Mouse (Mus musculus): ENCODE results near the gene Itga5. TPM values are rescaled to one million over a fixed set of nuclear protein-coding genes. Genes with fewer than 3 reads are reported as not detected.

The Itga5 gene
- polyA plus RNA-seq, 1 experiment from 2014 or later: 30.0 TPM

DNA sequence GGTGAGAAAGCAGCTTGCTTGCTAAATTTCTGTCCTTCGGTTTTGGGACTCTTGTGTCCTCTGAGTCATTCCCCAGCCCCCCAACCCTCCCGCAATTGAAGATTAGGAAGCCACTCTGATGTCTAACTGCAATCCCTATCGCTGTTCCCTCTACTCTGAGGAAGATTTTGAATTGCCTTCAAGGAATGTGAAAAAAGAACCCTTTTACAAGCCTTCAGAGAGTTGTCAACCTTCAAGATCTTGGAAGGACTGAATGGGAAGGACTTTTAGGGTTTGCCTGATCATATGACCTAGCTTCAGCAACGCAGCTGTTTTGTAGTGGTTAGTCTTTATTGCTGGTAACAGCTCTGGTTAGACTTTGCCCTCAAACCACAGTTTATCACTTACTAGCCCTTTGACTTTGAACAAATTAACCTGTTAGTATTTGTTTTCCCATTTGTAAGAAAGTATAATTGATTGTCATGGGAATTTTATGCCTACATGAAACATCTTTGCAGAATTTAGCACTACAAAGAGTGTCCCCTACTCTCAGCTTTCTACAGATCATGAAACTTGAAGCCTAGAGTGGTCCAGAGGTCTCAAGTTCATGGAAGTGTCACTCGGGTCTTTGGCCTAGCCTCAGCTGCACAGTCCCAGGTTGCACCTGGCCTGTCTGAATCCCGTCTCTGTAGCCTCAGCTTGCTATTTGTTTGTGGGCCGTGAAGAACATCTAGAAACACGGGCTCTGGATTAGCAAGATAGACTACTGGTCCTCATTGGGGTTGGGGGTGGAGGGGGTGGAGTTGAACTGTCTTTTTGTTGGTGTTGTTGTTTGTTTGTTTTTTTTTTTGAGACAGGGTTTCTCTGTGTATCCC lies 60.5 kb downstream of the Itga5 start:
- DNase-seq (ENCODE audit: low spot score): no peak

DNA sequence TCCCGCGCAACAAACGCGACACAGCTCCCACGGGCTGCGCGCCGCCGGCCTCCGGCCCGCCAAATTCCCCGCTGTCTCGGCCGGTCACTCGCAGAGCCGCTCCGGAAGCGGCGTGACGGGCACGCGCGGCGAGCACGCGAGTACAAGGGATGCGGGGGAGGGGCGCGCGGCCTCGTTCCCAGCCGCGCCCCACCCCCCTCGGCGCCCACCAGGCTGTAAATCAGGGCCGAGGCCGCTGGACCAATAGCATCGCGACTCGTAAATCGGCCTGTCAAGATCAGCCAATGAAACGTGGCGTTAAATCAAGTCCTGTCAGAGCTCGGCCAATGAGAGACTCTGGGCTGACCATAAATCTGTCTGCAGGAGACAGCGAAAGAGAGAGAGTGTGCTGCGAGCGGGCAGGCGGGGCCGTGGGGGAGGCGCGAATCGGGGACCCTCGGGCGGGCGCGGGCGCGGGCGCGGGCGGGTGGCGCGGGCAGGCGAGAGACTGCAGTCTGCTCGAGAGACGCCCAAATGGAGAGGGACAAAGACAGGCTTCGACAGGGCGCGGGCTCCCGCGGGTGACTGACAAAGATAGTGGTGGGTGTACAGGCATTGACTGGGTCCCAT lies 61.4 kb downstream of the Itga5 start:
- Histone ChIP-seq H3K27me3 (replicated peaks; ENCODE audit: insufficient read depth, low read length) (no peaks in the 10 kb centered on the region), H3K27ac (ENCODE audit: low read length) (peak overlapping the region; percentile 91), H3K4me2 (replicated peaks; ENCODE audit: low read depth, low read length) (peak overlapping the region; percentile 85), H3K36me3 (ENCODE audit: insufficient read depth, low read length) (no peaks in the 10 kb centered on the region), H3K9me3 (ENCODE audit: low read length) (no peaks in the 10 kb centered on the region), H3K4me1 (ENCODE audit: insufficient read depth, low read depth, low read length) (peaks cover 15% of the 10 kb centered on the region; the same call in 1 of the 2 replicates), H3K9ac (replicated peaks; ENCODE audit: low read depth) (peak overlapping the region; percentile 57), H3K4me3 (ENCODE audit: low read depth, low read length) (peak overlapping the region; percentile 55)
- peak; percentile 97 for ATAC-seq
- peak; percentile 99 for DNase-seq (ENCODE audit: low spot score)
- TF ChIP-seq EP300 (IDR thresholded peaks at IDR 0.05): peak; percentile 33; the same call in 1 of the 2 replicates
- peak; percentile 1; the same call in 1 of the 2 replicates for TF ChIP-seq CTCF (IDR thresholded peaks at IDR 0.05)
- WGBS: under 1% methylated on average over 60 of the region's 71 CpGs

More for the DNA sequence above, 60.5 kb downstream of the Itga5 start:
- 32% methylated on average over 8 of the region's 8 CpGs for WGBS
- Histone ChIP-seq H3K9ac (replicated peaks; ENCODE audit: low read depth) (peak overlapping the region; percentile 57), H3K9me3 (ENCODE audit: low read length) (no peaks in the 10 kb centered on the region), H3K27ac (ENCODE audit: low read length) (peak overlapping the region; percentile 91), H3K27me3 (replicated peaks; ENCODE audit: insufficient read depth, low read length) (no peaks in the 10 kb centered on the region), H3K4me3 (ENCODE audit: low read depth, low read length) (peak overlapping the region; percentile 55), H3K4me2 (replicated peaks; ENCODE audit: low read depth, low read length) (peak overlapping the region; percentile 85), H3K36me3 (ENCODE audit: insufficient read depth, low read length) (no peaks in the 10 kb centered on the region), H3K4me1 (ENCODE audit: insufficient read depth, low read depth, low read length) (peaks cover 15% of the 10 kb centered on the region; the same call in 1 of the 2 replicates)
- ATAC-seq: no peak
- TF ChIP-seq CTCF (IDR thresholded peaks at IDR 0.05): no peak
- TF ChIP-seq EP300 (IDR thresholded peaks at IDR 0.05): no peak

DNA sequence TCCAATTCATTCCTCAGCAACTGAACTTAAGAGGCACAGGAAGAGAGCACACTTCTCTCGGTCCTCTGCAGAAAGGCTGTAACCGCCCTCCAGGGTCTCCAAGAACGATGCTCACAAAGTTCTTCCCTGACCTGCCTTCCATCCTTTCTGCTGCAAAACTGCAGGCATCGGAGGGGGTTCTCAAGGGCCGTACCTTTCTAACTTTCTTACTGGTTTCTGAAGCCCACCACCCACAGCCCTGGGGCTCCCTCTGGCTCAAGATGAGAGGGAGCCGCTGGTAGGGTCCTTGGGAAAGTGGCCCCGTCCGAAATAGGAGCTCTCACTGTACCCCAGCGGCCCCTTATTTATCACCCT lies 62.0 kb downstream of the Itga5 start:
- Histone ChIP-seq H3K27me3 (replicated peaks; ENCODE audit: insufficient read depth, low read length) (no peaks in the 10 kb centered on the region), H3K4me2 (replicated peaks; ENCODE audit: low read depth, low read length) (peak overlapping the region; percentile 85), H3K4me1 (ENCODE audit: insufficient read depth, low read depth, low read length) (peaks cover 15% of the 10 kb centered on the region; the same call in 1 of the 2 replicates), H3K4me3 (ENCODE audit: low read depth, low read length) (peak overlapping the region; percentile 55), H3K9me3 (ENCODE audit: low read length) (no peaks in the 10 kb centered on the region), H3K9ac (replicated peaks; ENCODE audit: low read depth) (peak overlapping the region; percentile 57), H3K36me3 (ENCODE audit: insufficient read depth, low read length) (no peaks in the 10 kb centered on the region), H3K27ac (ENCODE audit: low read length) (peak overlapping the region; percentile 91)
- DNase-seq (ENCODE audit: low spot score) (no peak), ATAC-seq (no peak)
- WGBS: 0% methylated on average over 9 of the region's 9 CpGs
- TF ChIP-seq CTCF (IDR thresholded peaks at IDR 0.05): no peak
- TF ChIP-seq EP300 (IDR thresholded peaks at IDR 0.05): no peak

DNA sequence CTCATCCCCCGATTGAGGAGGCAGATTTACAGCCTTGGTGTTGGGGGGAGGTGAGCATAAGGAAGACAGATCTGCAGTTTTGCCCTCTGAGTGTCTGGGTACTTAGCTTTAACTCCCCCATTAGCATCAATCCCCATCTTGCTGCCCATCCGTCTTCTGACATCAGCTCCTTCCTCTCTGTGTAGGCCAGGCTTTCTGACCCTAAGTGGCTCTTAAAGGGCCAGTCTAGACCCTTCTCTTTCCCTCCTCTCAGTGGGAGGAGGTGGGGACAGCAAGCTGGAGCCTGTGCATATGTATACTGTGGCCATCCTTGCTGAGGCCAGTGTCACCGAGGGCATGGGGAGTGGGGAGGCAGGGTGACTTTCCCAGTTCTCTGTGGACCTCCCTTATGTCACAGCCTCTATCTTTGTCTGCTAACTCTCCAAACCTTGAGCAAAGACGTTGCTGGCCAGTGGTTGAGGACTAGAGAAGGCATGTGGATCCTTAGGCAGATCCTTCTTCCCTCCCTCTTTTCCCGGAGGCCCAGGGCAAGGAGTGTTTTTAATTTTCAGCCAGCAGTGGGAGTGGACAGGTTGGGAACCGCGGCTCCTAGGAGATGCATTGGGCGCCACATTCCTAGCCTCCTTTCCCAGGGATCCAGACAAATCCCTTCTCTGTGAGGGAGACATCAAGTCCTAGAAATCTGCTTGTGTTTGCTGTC lies 62.5 kb downstream of the Itga5 start:
- Histone ChIP-seq H3K4me1 (ENCODE audit: insufficient read depth, low read depth, low read length) (peaks cover 15% of the 10 kb centered on the region; the same call in 1 of the 2 replicates), H3K27ac (ENCODE audit: low read length) (peak overlapping the region; percentile 91), H3K36me3 (ENCODE audit: insufficient read depth, low read length) (no peaks in the 10 kb centered on the region), H3K4me3 (ENCODE audit: low read depth, low read length) (peak overlapping the region; percentile 55), H3K4me2 (replicated peaks; ENCODE audit: low read depth, low read length) (peak overlapping the region; percentile 85), H3K27me3 (replicated peaks; ENCODE audit: insufficient read depth, low read length) (no peaks in the 10 kb centered on the region), H3K9ac (replicated peaks; ENCODE audit: low read depth) (no peak overlapping the region), H3K9me3 (ENCODE audit: low read length) (no peaks in the 10 kb centered on the region)
- ATAC-seq (no peak), DNase-seq (ENCODE audit: low spot score) (no peak)
- TF ChIP-seq CTCF (IDR thresholded peaks at IDR 0.05): no peak
- no peak for TF ChIP-seq EP300 (IDR thresholded peaks at IDR 0.05)
- whole genome bisulfite sequencing: 6% methylated on average over 8 of the region's 8 CpGs

DNA sequence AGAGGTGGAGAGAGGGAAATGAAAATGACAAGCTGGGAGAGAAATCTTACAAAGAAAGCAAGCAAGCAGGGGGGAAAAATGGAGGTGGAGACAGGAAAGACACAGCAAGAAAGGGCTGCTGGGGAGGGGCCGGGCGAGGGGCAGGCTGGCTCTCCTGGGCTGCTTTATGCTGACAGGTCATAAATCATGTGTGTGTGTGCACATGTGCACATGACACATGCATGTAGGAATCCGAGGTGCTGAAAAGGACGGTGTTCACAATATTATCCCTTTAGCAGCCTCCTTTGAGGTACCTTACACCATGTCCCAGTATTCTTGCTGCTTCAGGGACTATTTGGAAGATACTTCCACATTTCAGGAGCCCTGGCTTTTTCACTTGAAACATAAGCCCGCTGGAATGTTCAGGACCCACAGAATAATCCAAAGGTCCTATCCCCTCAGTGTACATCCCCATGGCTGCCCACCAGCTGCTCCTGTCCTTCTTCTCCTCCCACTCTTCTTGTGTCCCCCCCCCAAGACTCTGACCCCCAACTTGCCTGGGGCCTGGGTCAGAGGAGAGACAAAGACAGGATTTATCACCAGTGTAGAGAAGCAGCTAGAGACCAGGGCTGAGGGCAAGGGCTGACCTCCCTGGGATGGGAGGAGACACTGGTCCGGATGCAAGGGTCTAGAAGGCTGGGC lies 64.1 kb downstream of the Itga5 start:
- no peaks in the 10 kb centered on the region for H3K27me3 ChIP-seq (replicated peaks; ENCODE audit: insufficient read depth, low read length)
- H3K4me3 ChIP-seq (ENCODE audit: low read depth, low read length): no peak overlapping the region
- no peak for ATAC-seq
- no peak overlapping the region for H3K4me2 ChIP-seq (replicated peaks; ENCODE audit: low read depth, low read length)
- no peak for DNase-seq (ENCODE audit: low spot score)
- H3K9ac ChIP-seq (replicated peaks; ENCODE audit: low read depth): no peak overlapping the region
- 35% methylated on average over 6 of the region's 6 CpGs for WGBS
- no peak for TF ChIP-seq EP300 (IDR thresholded peaks at IDR 0.05)
- TF ChIP-seq CTCF (IDR thresholded peaks at IDR 0.05): no peak
- H3K4me1 ChIP-seq (ENCODE audit: insufficient read depth, low read depth, low read length): peaks cover 15% of the 10 kb centered on the region; the same call in 1 of the 2 replicates
- H3K9me3 ChIP-seq (ENCODE audit: low read length): no peaks in the 10 kb centered on the region
- peak overlapping the region; percentile 66 for H3K27ac ChIP-seq (ENCODE audit: low read length)
- H3K36me3 ChIP-seq (ENCODE audit: insufficient read depth, low read length): 0 out of 2 replicates have a peak, but pooled peaks cover under 1% of the 10 kb centered on the region

Data from lung, postnatal 0 days (tissue).